Mouse (Mus musculus): ENCODE data around the gene Sstr4. TPM values are rescaled to one million over a fixed set of nuclear protein-coding genes. Genes with fewer than 3 reads are reported as not detected.

The Sstr4 gene
- polyA plus RNA-seq, 1 experiment: not detected

- Histone ChIP-seq H3K4me3 (replicated peaks) (no peak overlapping the region), H3K27me3 (replicated peaks) (no peaks in the 10 kb centered on the region), H3K36me3 (replicated peaks; ENCODE audit: low read length) (no peaks in the 10 kb centered on the region), H3K9me3 (no peaks in the 10 kb centered on the region), H3K4me1 (peaks cover 10% of the 10 kb centered on the region; the same call in 1 of the 2 replicates)
- TF ChIP-seq GATA1 (IDR thresholded peaks at IDR 0.05; ENCODE audit: borderline replicate concordance, low read length): no peak
- TF ChIP-seq FLI1 (IDR thresholded peaks at IDR 0.05; ENCODE audit: low read length): no peak
Observed at GRCm38 (mm10) chr2:148421706-148422105, 26.6 kb downstream of the Sstr4 start.

- Histone ChIP-seq H3K36me3 (replicated peaks; ENCODE audit: low read length) (no peaks in the 10 kb centered on the region), H3K9me3 (no peaks in the 10 kb centered on the region), H3K27me3 (replicated peaks) (peaks cover 2% of the 10 kb centered on the region), H3K4me1 (peaks cover 17% of the 10 kb centered on the region; the same call in 1 of the 2 replicates), H3K4me3 (replicated peaks) (no peak overlapping the region)
- TF ChIP-seq GATA1 (IDR thresholded peaks at IDR 0.05; ENCODE audit: borderline replicate concordance, low read length) (no peak), FLI1 (IDR thresholded peaks at IDR 0.05; ENCODE audit: low read length) (no peak)
Observed at GRCm38 (mm10) chr2:148425709-148426382, 30.7 kb downstream of the Sstr4 start.

GRCm38 (mm10) chr2:148427553-148427952 lies 32.4 kb downstream of the Sstr4 start:
- no peak for TF ChIP-seq GATA1 (IDR thresholded peaks at IDR 0.05; ENCODE audit: borderline replicate concordance, low read length)
- TF ChIP-seq FLI1 (IDR thresholded peaks at IDR 0.05; ENCODE audit: low read length): no peak
- no peaks in the 10 kb centered on the region for H3K36me3 ChIP-seq (replicated peaks; ENCODE audit: low read length)

GRCm38 (mm10) chr2:148428523-148428922 lies 33.4 kb downstream of the Sstr4 start:
- TF ChIP-seq FLI1 (IDR thresholded peaks at IDR 0.05; ENCODE audit: low read length) (no peak), GATA1 (IDR thresholded peaks at IDR 0.05; ENCODE audit: borderline replicate concordance, low read length) (no peak)
- Histone ChIP-seq H3K4me1 (peaks cover 17% of the 10 kb centered on the region; the same call in 1 of the 2 replicates), H3K4me3 (replicated peaks) (no peak overlapping the region), H3K9me3 (no peaks in the 10 kb centered on the region), H3K36me3 (replicated peaks; ENCODE audit: low read length) (no peaks in the 10 kb centered on the region), H3K27me3 (replicated peaks) (peaks cover 2% of the 10 kb centered on the region)

More at GRCm38 (mm10) chr2:148427553-148427952, 32.4 kb downstream of the Sstr4 start:
- Histone ChIP-seq H3K4me1 (peaks cover 17% of the 10 kb centered on the region; the same call in 1 of the 2 replicates), H3K27me3 (replicated peaks) (peaks cover 2% of the 10 kb centered on the region), H3K9me3 (no peaks in the 10 kb centered on the region), H3K4me3 (replicated peaks) (no peak overlapping the region)

- TF ChIP-seq GATA1 (IDR thresholded peaks at IDR 0.05; ENCODE audit: borderline replicate concordance, low read length) (no peak), FLI1 (IDR thresholded peaks at IDR 0.05; ENCODE audit: low read length) (no peak)
- Histone ChIP-seq H3K4me3 (replicated peaks) (no peak overlapping the region), H3K9me3 (no peaks in the 10 kb centered on the region), H3K4me1 (peaks cover 17% of the 10 kb centered on the region; the same call in 1 of the 2 replicates), H3K36me3 (replicated peaks; ENCODE audit: low read length) (no peaks in the 10 kb centered on the region), H3K27me3 (replicated peaks) (peaks cover 2% of the 10 kb centered on the region)
Observed at GRCm38 (mm10) chr2:148429001-148429505, 33.9 kb downstream of the Sstr4 start.

- H3K36me3 ChIP-seq (replicated peaks; ENCODE audit: low read length): no peaks in the 10 kb centered on the region
- H3K4me1 ChIP-seq: peaks cover 17% of the 10 kb centered on the region
- no peaks in the 10 kb centered on the region for H3K9me3 ChIP-seq
- H3K4me3 ChIP-seq (replicated peaks): no peak overlapping the region
- H3K27me3 ChIP-seq (replicated peaks): peaks cover 2% of the 10 kb centered on the region
- TF ChIP-seq GATA1 (IDR thresholded peaks at IDR 0.05; ENCODE audit: borderline replicate concordance, low read length) (no peak), FLI1 (IDR thresholded peaks at IDR 0.05; ENCODE audit: low read length) (no peak)
Observed at GRCm38 (mm10) chr2:148430941-148431340, 35.8 kb downstream of the Sstr4 start.

- no peak for TF ChIP-seq FLI1 (IDR thresholded peaks at IDR 0.05; ENCODE audit: low read length)
- TF ChIP-seq GATA1 (IDR thresholded peaks at IDR 0.05; ENCODE audit: borderline replicate concordance, low read length): no peak
Observed at GRCm38 (mm10) chr2:148432346-148432745, 37.2 kb downstream of the Sstr4 start.

GRCm38 (mm10) chr2:148436285-148436684 lies 41.1 kb downstream of the Sstr4 start:
- H3K9me3 ChIP-seq: no peaks in the 10 kb centered on the region
- H3K4me3 ChIP-seq (replicated peaks): no peak overlapping the region
- no peaks in the 10 kb centered on the region for H3K27me3 ChIP-seq (replicated peaks)
- peaks cover 32% of the 10 kb centered on the region for H3K4me1 ChIP-seq
- TF ChIP-seq GATA1 (IDR thresholded peaks at IDR 0.05; ENCODE audit: borderline replicate concordance, low read length) (no peak), FLI1 (IDR thresholded peaks at IDR 0.05; ENCODE audit: low read length) (no peak)
- peaks cover 15% of the 10 kb centered on the region for H3K36me3 ChIP-seq (replicated peaks; ENCODE audit: low read length)

More at GRCm38 (mm10) chr2:148432346-148432745, 37.2 kb downstream of the Sstr4 start:
- Histone ChIP-seq H3K36me3 (replicated peaks; ENCODE audit: low read length) (no peaks in the 10 kb centered on the region), H3K9me3 (no peaks in the 10 kb centered on the region), H3K4me1 (peaks cover 21% of the 10 kb centered on the region), H3K4me3 (replicated peaks) (no peak overlapping the region), H3K27me3 (replicated peaks) (peaks cover 2% of the 10 kb centered on the region)

GRCm38 (mm10) chr2:148439691-148440276 lies 44.6 kb downstream of the Sstr4 start:
- Histone ChIP-seq H3K4me3 (replicated peaks) (peak overlapping the region; percentile 28), H3K9me3 (no peaks in the 10 kb centered on the region), H3K36me3 (replicated peaks; ENCODE audit: low read length) (peaks cover 17% of the 10 kb centered on the region), H3K27me3 (replicated peaks) (no peaks in the 10 kb centered on the region), H3K4me1 (peaks cover 64% of the 10 kb centered on the region)
- no peak for TF ChIP-seq GATA1 (IDR thresholded peaks at IDR 0.05; ENCODE audit: borderline replicate concordance, low read length)

- H3K27me3 ChIP-seq (replicated peaks): peaks cover 1% of the 10 kb centered on the region
- no peaks in the 10 kb centered on the region for H3K9me3 ChIP-seq
- peaks cover 65% of the 10 kb centered on the region for H3K4me1 ChIP-seq
- peak overlapping the region; percentile 91 for H3K4me3 ChIP-seq (replicated peaks)
- TF ChIP-seq FLI1 (IDR thresholded peaks at IDR 0.05; ENCODE audit: low read length) (no peak), GATA1 (IDR thresholded peaks at IDR 0.05; ENCODE audit: borderline replicate concordance, low read length) (no peak)
- H3K36me3 ChIP-seq (replicated peaks; ENCODE audit: low read length): peaks cover 17% of the 10 kb centered on the region
Observed at GRCm38 (mm10) chr2:148441421-148441820, 46.3 kb downstream of the Sstr4 start.

All from megakaryocyte, embryonic 14.5 days (primary cell).